In genomic region chr9:55208790-55209481, GRCm38 (mm10) we compare ENCODE assay signal across 8 mouse cellular contexts. TPM values are rescaled to one million over a fixed set of nuclear protein-coding genes. Genes with fewer than 3 reads are reported as not detected.
DNase-seq lines count a peak whose midpoint lies in the region; ATAC-seq and TF ChIP-seq lines count a peak whose summit lies in the region.

Gene Fbxo22 (plus strand): TSS chr9:55208925.

- no peaks in the 10 kb centered on the region for H3K27me3 ChIP-seq in heart, embryonic 13.5 days (replicated peaks)
- no peaks in the 10 kb centered on the region for H3K27me3 ChIP-seq in kidney, postnatal 0 days (ENCODE audit: insufficient read depth, low read length)
- H3K27me3 ChIP-seq in liver, embryonic 13.5 days = no peaks in the 10 kb centered on the region
- H3K27me3 ChIP-seq in stomach, embryonic 14.5 days (ENCODE audit: control insufficient read depth, insufficient read depth, low read length) = no peaks in the 10 kb centered on the region

- H3K9ac ChIP-seq in heart, embryonic 13.5 days = peak within 1 kb of the TSS; percentile 90
- H3K9ac ChIP-seq in kidney, postnatal 0 days (ENCODE audit: low read depth, low read length) = peak within 1 kb of the TSS; percentile 74
- peak within 1 kb of the TSS; percentile 80 for H3K9ac ChIP-seq in liver, embryonic 13.5 days
- H3K9ac ChIP-seq in stomach, embryonic 14.5 days (replicated peaks; ENCODE audit: low read depth, low read length) = peak within 1 kb of the TSS; percentile 78

- H3K36me3 ChIP-seq in heart, embryonic 13.5 days = peaks cover 30% of the 10 kb centered on the region
- H3K36me3 ChIP-seq in kidney, postnatal 0 days (ENCODE audit: insufficient read depth, low read length) = 0 out of 2 replicates have a peak, but pooled peaks cover 7% of the 10 kb centered on the region
- H3K36me3 ChIP-seq in liver, embryonic 13.5 days = peaks cover 15% of the 10 kb centered on the region
- peaks cover 5% of the 10 kb centered on the region for H3K36me3 ChIP-seq in stomach, embryonic 14.5 days (ENCODE audit: control insufficient read depth, insufficient read depth, low read length)

- WGBS in heart, embryonic 13.5 days = under 1% methylated on average over 65 of the region's 65 CpGs
- under 1% methylated on average over 65 of the region's 65 CpGs for WGBS in kidney, postnatal 0 days
- under 1% methylated on average over 63 of the region's 65 CpGs for WGBS in liver, embryonic 13.5 days (ENCODE audit: insufficient replicate concordance)
- WGBS in stomach, embryonic 14.5 days = 0% methylated on average over 62 of the region's 65 CpGs

- peak within 1 kb of the TSS; percentile 83 for H3K4me2 ChIP-seq in heart, embryonic 13.5 days
- H3K4me2 ChIP-seq in kidney, postnatal 0 days (ENCODE audit: low read length) = peak within 1 kb of the TSS; percentile 93
- H3K4me2 ChIP-seq in liver, embryonic 13.5 days = peak within 1 kb of the TSS; percentile 77
- H3K4me2 ChIP-seq in stomach, embryonic 14.5 days (replicated peaks; ENCODE audit: low read depth, low read length) = peak within 1 kb of the TSS; percentile 52

- peak; percentile 33; the same call in 1 of the 2 replicates for TF ChIP-seq CTCF in kidney, postnatal 0 days (IDR thresholded peaks at IDR 0.05; ENCODE audit: low read depth)

- DNase-seq in CD8-positive naive resting alpha-beta T cell, adult 2 months (ENCODE audit: low read depth in 2 of 2, low spot score in 2 of 2) = peak; percentile 60 to 61
- DNase-seq in c-Kit-negative CD71-positive TER-119-positive erythroid progenitor cells, embryonic 14.5 days (ENCODE audit: low read depth, low spot score) = peak; percentile 42
- peak; percentile 65 for DNase-seq in fibroblast of lung, adult 2 months (ENCODE audit: low read depth)
- peak; percentile 92 for DNase-seq in kidney, postnatal 0 days (ENCODE audit: low spot score)
- peak; percentile 72 for DNase-seq in liver, embryonic 13.5 days
- DNase-seq in natural killer cell, adult 2 months (ENCODE audit: low spot score in 2 of 2) = peak; percentile 79 to 82

- H3K27ac ChIP-seq in heart, embryonic 13.5 days (replicated peaks) = peak within 1 kb of the TSS; percentile 93
- peak within 1 kb of the TSS; percentile 87 for H3K27ac ChIP-seq in kidney, postnatal 0 days
- peak within 1 kb of the TSS; percentile 77 for H3K27ac ChIP-seq in liver, embryonic 13.5 days
- peak within 1 kb of the TSS; percentile 82 for H3K27ac ChIP-seq in stomach, embryonic 14.5 days (ENCODE audit: low read length)

- peak within 1 kb of the TSS; percentile 78 for H3K4me3 ChIP-seq in heart, embryonic 13.5 days
- H3K4me3 ChIP-seq in kidney, postnatal 0 days (replicated peaks; ENCODE audit: low read depth, low read length) = peak within 1 kb of the TSS; percentile 59
- H3K4me3 ChIP-seq in liver, embryonic 13.5 days (replicated peaks) = peak within 1 kb of the TSS; percentile 84
- H3K4me3 ChIP-seq in stomach, embryonic 14.5 days (ENCODE audit: low read depth, low read length) = peak within 1 kb of the TSS; percentile 79

- no peaks in the 10 kb centered on the region for H3K9me3 ChIP-seq in heart, embryonic 13.5 days
- no peaks in the 10 kb centered on the region for H3K9me3 ChIP-seq in kidney, postnatal 0 days (replicated peaks; ENCODE audit: low read length)
- no peaks in the 10 kb centered on the region for H3K9me3 ChIP-seq in liver, embryonic 13.5 days (replicated peaks)
- H3K9me3 ChIP-seq in stomach, embryonic 14.5 days (ENCODE audit: control insufficient read depth, low read depth, low read length) = no peaks in the 10 kb centered on the region

- ATAC-seq in heart, embryonic 13.5 days (ENCODE audit: extremely low read depth, insufficient number of reproducible peaks, low FRiP score, low TSS enrichment) = peak; percentile 87
- ATAC-seq in kidney, postnatal 0 days (replicated peaks; ENCODE audit: low FRiP score, low read depth) = peak; percentile 98
- peak; percentile 97 for ATAC-seq in liver, embryonic 13.5 days (ENCODE audit: low read depth)
- peak; percentile 96 for ATAC-seq in stomach, embryonic 14.5 days (ENCODE audit: insufficient number of reproducible peaks, insufficient read depth, low FRiP score, low read depth)

- peaks cover 33% of the 10 kb centered on the region for H3K4me1 ChIP-seq in heart, embryonic 13.5 days
- peaks cover 16% of the 10 kb centered on the region for H3K4me1 ChIP-seq in kidney, postnatal 0 days (replicated peaks; ENCODE audit: insufficient read depth, low read length)
- peaks cover 34% of the 10 kb centered on the region for H3K4me1 ChIP-seq in liver, embryonic 13.5 days (replicated peaks)
- H3K4me1 ChIP-seq in stomach, embryonic 14.5 days (ENCODE audit: control insufficient read depth, insufficient read depth, low read length) = peaks cover 13% of the 10 kb centered on the region

RNA-seq across cellular contexts. Expression of gene Fbxo22, which starts in this region (rescaled TPM):
- 54.4 and 61.1 TPM in 2 replicates for polyA plus RNA-seq in heart, embryonic 13.5 days (2015; fragmentation: Nextera tagmentation; extraction: Ambion mirVana)
- 42.6 and 53.5 TPM in 2 replicates for polyA plus RNA-seq in kidney, postnatal 0 days (2015; fragmentation: Nextera tagmentation; extraction: Ambion mirVana)
- polyA plus RNA-seq in liver, embryonic 13.5 days (2015; fragmentation: Nextera tagmentation; extraction: Ambion mirVana) = 24.6 and 29.0 TPM in 2 replicates
- 60.0 and 63.5 TPM in 2 replicates for polyA plus RNA-seq in stomach, embryonic 14.5 days (2014; fragmentation: Nextera tagmentation; extraction: Ambion mirVana)

Comparison
In these comparisons a context has a peak if more than half of its experiments do, and no peak if none do; other contexts are left out.
1. Peak in every context shown above with its lines: DNase-seq, ATAC-seq, H3K4me3 ChIP-seq and H3K27ac ChIP-seq.
2. DNase-seq: peak in every context shown above with its lines; median percentile 92 in kidney, postnatal 0 days; 80 in natural killer cell, adult 2 months; 72 in liver, embryonic 13.5 days; 65 in fibroblast of lung, adult 2 months; 60 in CD8-positive naive resting alpha-beta T cell, adult 2 months; 42 in c-Kit-negative CD71-positive TER-119-positive erythroid progenitor cells, embryonic 14.5 days.